Mouse (Mus musculus): ENCODE measurements around the gene Mcidas. TPM values are rescaled to one million over a fixed set of nuclear protein-coding genes. Genes with fewer than 3 reads are reported as not detected.
A peak's percentile ranks its signal among the peaks of the same experiment; 100 is the strongest.

Mcidas gene
- not detected for total RNA-seq (2021)
- long read RNA-seq, experiment 1 = 0 reads
- long read RNA-seq, experiment 2 = 0 reads

DNA sequence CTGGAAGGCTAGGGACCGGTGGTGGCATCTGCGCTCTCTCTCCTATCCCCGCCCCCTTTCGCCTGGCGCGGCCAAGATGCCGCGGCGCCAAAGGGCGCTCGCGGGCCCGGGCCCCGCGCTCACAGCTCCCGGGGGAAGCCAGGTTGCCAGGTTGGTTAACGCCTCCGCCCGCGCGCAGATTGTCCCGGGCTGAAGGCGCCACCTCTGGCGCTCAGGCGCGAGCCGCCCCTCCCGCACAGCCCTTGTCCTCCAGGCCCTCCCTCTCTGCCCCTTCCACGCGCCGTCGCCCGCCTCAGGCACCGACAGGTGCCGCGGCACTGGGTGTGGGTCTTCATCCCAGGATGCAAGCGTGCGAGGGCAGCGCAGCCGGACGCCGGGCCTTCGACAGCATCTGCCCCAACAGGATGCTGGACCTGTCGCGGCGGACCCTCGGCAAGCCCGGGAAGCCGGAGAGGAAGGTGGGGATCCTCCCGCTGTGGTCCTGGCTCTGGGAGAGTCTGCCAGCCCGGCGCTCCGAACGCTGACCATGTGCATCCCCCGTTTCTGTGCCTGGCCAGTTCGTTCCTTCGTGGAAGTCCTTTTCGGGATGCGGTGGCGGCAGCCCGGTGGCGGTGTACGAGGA is at the start of gene Mcidas:
Gene Mcidas, plus strand, starts transcription at position 315 of the 622 bp plus-strand sequence.
- DNase-seq = peak; percentile 59

- no peak for DNase-seq
These were observed 48.3 kb upstream of the Mcidas start for GRCm38 (mm10) chr13:112945312-112945711.

GRCm38 (mm10) chr13:112945900-112946299 is 47.7 kb upstream of the Mcidas start:
- no peak for DNase-seq

DNA sequence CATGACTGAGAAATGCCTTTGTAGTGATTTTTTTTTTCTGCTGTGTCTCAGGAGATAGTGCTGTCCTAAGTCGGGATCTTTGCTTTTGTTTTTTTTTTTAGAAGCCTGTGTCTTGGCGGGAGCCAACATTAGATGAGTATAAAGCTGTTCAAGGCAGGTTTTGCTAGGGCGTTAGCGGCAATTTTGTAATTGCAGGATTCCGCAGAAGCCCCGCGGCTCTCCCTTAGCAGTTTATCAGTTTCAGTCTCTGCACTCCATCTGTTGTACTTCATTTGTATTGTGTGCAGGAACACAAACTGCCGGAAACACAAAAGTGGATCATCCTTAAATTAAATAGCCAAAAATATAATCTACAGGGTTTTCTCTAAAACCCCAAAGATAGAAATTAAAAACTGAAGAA is 39.6 kb upstream of the Mcidas start:
- DNase-seq = no peak

DNA sequence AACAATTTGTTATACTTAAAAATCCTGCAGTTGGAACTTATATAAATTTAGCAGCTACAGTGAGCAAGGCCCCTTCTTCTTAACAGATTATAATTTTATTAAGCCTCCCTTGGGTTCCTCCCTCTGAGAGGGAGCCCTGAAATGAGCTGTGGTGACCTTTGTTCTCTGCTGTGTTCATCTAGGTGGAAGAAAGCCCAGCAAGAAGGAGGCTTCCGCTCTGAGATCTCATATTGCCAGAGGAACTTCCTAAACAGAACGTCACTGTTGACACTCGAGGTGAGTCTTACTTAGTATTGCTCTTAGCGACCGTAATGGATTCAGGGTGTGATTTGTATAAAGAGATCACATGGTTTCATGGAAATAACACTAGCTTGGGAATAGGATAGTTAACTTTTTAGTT is 30.6 kb upstream of the Mcidas start:
- DNase-seq = no peak

GRCm38 (mm10) chr13:112964421-112964820 is 29.2 kb upstream of the Mcidas start:
- DNase-seq = no peak

- no peak for DNase-seq
These were observed 26.4 kb upstream of the Mcidas start for GRCm38 (mm10) chr13:112967267-112967666.

DNA sequence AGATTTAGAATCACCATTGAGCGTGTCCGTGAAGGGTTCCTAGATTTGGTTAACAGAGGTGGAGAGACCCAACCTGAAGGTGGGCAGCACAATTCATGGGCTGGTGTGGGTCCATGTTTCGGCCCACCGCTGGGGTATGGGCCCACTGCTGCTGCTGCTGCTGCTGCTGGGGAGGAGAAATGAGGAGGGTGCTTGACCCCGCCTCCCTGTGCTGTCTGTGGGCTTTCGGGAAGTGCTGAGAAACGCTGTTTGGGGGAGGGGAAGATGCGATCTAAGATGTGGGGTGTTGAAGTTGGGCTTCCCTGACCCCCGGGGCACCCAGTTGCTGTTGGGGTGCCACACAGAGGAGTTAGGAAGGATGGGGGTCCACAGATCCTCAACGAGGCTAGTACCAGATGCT is 16.9 kb upstream of the Mcidas start:
- no peak for DNase-seq

DNA sequence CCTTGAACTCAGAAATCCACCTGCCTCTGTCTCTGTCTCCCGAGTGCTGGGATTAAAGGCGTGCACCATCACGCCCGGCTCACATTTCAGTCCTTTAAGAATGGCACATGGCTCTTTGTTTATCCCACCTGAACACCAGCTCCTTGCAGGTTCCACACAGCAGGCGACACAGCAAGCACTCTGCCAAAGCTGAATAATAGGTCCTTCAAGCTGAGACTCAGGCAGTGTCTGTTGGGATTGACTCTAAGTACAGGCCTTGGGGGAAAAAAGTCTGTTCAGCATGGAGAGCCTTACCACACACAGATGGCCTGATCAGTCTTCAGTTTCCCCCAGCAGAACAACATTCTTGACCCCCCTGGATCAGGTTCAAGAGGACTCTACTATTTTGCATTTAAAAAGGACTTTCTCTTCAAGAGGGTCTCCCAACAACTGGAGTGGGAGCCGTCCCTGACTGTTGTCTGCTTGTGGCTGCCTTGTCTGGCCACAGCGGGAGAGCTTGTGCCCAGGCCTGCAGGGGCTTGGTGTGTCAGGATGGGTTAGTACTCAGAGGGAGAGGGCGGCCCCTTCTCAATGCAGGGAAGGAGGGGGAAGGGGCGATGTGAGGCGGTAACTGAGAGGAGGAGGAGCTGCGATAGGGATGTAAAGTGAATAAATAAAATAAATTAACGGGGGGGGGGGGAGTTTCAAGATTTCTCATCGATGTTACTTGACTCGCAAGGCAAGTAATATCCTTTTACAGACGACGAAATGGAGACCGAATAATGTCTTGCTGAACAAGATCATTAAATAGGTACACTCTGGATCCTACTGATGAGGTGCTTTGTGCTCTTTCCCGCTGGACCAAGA is 7.8 kb upstream of the Mcidas start:
- no peak for DNase-seq

DNA sequence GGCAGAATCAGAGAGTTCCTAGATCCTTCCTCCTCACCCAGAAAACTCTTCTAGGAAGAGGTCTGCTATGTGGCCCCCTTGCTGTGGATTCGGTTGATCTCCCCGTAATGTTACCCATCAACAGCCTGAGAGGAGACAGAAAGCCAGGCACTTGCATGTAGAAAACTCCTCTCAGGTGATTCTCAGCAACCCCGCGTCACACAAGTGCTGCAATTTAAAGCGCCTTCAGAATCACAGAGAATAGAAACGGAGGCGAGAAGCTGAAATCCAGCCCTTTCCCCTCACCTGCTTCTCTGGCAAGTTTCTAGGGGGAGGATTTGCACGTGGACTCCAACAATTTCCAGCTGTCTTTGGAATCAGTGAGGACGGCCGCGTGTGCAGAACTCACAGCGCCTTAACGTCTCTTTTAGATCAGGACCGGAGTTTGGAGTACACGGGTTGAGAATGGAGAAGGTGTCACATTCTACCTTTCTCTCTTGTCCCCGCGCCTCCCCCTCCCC is 7.1 kb upstream of the Mcidas start:
- DNase-seq = no peak

- DNase-seq = peak; percentile 97
These were observed 6.1 kb upstream of the Mcidas start, which contains the start of gene Ccno for GRCm38 (mm10) chr13:112987532-112987943. TSS of gene Ccno (plus strand) at chr13:112987802.

GRCm38 (mm10) chr13:112987991-112988390 is 5.7 kb upstream of the Mcidas start:
- peak; percentile 52 for DNase-seq

DNA sequence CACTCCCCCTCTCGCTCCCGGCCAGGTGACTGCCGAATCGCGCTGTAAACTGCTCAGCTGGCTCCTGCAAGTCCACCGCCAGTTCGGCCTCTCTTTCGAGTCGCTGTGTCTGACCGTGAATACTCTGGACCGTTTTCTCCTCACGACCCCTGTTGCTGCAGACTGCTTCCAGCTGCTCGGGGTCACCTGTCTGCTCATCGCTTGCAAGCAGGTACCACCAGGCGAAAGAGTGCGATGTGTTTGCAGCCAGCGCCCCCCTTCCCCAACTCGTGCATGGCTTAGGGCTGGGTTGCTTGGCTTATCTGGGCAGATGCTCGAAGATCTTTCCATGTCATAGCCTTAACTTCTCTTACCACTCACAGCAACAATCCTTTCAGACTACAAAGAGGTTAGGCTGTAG is 4.8 kb upstream of the Mcidas start:
- DNase-seq = no peak

DNA sequence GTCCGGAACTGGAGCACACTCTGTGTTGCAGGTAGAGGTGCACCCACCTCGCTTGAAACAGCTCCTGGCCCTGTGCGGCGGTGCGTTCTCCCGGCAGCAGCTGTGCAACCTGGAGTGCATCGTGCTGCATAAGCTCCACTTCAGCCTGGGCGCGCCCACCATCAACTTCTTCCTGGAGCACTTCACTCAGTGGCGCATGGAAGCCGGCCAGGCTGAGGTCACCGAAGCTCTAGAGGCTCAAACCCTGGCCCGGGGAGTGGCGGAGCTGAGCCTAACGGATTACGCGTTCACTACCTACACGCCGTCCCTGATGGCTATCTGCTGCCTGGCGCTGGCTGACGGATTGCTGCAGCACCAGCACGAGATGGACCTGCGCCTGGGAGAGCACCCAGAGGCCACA is 4.1 kb upstream of the Mcidas start:
- DNase-seq = no peak

- DNase-seq = no peak
These were observed 3.3 kb upstream of the Mcidas start for GRCm38 (mm10) chr13:112990346-112990745.

DNA sequence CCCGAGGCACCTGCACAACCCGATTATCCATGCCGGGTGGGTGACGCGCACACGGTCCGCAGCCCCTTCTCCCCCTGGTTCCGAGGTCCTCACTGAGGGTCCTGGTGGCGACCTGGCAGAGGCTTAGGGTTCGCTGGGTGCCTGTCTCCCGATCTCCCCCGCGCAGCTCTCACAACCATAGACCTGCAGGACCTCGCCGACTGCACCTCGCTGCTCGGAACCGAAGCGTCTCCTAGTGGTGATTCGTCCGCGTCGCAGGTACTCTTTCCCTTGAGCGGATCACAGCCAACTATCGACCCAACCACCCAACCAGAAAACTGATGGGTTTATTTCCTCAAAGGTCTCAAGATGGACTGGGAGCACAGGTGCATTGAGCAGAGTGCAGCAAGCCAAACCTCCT is 546 bp downstream of the Mcidas start:
- peak; percentile 77 for DNase-seq

GRCm38 (mm10) chr13:112996407-112996806 is 2.8 kb downstream of the Mcidas start:
- no peak for DNase-seq

GRCm38 (mm10) chr13:112997369-112997768 is 3.7 kb downstream of the Mcidas start:
- DNase-seq = no peak

- DNase-seq = peak; percentile 52
These were observed 5.0 kb downstream of the Mcidas start for GRCm38 (mm10) chr13:112998427-112999201.

- DNase-seq = no peak
These were observed 6.4 kb downstream of the Mcidas start for GRCm38 (mm10) chr13:113000090-113000489.

DNA sequence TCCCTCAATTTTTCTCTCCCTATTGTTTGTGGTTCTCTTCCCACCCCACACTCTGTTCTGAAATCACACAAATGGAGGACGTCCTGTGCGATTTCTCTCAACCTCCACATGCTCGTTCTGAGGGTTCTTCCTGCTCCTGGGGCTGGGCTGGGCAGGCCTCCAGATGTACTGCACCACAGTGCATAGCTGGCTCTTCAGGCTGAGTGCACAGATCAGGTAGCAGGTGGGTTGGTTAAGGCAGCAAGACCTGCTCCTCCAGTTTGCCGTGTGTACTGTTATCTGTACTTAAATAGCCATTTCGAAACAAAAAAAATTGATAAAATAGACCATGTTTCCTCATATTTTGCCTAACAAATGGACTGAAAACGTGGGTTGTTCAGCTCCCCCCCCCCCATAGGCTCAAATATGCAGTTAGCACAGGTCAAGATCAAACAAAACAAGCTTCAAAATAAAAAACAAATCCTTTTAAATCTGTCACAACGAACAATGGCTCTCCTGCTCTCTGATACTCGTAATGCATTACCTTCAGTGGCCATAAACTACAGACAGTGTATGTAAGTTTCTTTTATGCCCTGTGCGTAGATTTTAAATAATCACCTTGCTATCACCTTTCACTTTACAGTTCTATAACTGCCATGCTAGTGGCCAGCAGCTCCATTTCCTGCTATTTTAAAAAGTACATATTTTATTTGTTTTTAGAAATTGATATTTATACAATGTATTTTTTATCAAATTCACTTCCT is 7.1 kb downstream of the Mcidas start:
- no peak for DNase-seq

DNA sequence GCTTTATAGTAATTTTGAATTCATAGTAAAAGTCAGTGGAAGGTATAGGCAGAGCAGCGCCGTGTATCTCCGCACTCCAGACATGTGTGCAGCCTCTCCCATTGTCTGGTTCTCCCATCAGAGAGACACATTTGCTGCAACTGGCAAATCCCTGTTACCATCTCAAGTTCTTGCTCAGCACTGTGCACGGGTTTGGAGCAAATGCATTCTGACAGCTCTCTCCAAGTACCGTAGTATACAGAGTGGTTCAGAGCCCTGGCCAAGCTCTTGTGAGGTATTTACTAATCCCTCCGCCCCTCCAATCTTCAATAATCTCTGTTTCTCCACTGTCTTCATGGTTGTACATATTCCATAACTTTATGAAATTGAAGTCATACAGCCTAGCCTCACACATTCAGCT is 19.0 kb downstream of the Mcidas start:
- DNase-seq = no peak

All from adrenal gland, postnatal 10 days (tissue).